Mouse (Mus musculus): ENCODE results near the gene Fbxw8.

Fbxw8 gene

DNA sequence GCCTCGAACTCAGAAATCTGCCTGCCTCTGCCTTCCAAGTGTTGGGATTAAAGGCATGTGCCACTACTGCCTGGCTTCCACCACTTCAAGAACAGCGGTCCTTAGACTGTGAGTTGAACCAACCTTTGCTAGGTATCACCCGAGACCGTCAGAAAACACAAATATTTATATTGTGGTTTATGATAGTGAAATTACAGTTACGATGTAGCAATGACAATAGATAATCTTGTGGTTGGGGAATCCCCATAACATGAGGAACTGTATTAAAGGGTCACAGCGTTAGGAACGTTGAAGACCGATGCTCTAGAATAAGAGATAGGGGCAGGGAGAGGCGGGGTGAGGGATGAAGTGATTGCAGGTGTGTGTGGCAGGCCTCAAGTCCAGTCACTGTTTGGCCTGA is 109.9 kb downstream of the Fbxw8 start:
- DNase-seq (ENCODE audit: low read depth, low spot score), result no peak

DNA sequence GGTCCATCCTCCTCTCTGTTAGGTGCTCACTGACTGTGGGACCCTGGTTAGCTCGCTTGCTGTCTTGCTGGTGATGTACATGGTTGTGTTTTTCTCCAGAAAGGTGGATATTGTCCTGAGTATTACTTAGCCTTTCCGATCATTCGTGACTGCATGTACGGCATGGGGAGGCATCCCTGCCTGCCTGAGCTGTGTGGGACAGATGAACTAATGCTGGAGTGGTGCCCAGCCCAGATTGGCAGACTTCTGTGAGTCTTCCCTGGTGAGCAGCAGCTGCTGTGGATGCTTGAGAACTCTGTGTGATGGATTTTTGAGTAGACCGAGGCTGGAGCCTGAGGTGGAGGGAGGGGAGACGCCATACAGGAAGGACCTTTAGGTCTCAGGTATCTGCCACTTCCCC is 110.4 kb downstream of the Fbxw8 start:
- no peak for DNase-seq (ENCODE audit: low read depth, low spot score)

DNA sequence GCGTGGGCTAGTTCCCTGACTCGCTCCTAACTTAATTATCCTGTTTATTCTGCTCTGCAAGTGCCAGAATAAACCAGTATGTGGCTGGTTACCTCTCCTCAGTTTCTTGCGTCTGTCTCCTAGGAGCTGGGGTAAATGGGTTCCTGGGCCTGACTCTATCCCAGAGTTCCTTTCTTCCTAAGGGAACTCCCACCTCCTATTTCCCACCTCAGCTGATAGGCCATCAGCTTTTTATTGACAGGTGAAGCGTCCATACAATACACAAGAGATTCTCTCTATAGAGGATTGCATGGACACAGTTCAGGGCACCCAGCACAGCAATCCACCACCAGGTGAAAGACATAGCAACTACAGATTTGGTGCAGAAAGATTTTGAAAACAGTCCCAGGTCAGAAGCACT is 111.5 kb downstream of the Fbxw8 start:
- no peak for DNase-seq (ENCODE audit: low read depth, low spot score)

DNA sequence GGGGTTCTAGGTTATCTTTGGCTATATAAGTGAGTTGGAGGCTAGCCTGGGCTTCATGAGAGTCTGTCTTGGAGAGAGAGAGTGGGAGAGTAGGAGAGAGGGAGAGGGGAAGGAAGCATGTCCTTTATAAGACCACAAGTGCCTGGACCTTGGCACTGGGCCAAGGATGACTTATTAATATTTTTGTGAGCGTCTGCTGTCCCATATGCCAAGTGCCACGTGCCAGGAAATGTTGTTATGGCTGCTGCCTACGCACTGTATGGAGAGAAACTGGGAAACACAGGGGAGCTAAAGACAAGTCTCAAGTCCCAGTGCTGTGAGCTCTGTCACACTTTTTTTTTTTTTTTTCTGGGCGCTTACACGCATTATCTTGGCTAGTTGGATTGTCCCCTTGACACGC is 112.7 kb downstream of the Fbxw8 start:
- no peak for DNase-seq (ENCODE audit: low read depth, low spot score)

DNA sequence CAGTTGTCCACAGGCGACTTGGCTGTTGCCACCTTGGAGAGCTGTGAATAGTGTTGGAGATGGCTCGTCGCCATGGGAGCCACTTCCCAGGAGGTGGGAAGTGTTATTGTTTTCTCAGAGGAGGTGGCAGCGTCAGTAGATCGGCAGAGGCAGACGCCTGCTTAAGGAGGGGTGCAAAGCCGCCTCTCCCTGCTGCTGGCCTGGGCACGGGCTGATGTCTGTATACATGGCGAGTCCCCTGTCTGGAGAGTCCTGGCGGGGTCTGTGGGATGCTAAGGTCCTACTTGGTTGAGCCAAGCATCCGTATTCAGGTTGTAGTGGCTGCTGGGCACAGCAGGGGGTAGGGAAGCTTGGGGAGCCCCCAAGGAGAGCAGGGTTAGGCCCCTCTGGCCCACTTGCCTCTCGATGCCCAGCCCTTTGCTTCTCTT is 116.0 kb downstream of the Fbxw8 start:
- DNase-seq (ENCODE audit: low read depth, low spot score), result no peak

DNA sequence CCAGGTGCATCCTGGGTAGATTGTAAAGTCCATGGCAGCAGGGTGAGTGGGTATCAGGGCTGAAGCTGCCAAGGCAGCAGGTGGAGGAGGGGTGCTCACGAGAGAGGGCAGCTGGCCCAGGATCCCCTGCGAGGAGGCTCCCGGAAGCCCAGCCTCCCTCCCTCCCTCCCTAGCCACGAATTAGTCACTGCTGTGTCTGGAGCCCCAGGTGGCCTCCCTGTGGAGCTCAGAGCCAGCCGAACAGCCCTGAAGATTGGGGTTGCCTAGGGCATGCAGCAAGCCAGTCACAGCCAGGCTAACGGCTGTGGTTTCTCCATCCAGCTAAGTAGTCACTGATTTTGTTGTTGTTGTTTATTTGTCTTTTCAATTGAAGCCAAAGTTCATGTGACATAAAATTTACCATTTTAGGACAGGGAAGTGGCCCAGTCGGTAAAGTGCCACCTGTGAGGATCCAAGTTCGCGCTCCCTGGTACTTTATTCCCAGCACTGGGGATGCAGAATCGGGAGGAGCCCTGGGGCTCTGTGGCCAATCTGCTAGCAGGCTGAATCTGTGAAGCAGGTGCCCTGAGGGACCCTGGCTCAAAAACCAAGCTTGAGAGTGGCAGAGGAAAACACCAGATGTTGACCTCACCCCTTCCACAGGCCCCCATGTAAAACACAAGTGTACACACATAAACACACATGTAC is 117.3 kb downstream of the Fbxw8 start:
- no peak for DNase-seq (ENCODE audit: low read depth, low spot score)

DNA sequence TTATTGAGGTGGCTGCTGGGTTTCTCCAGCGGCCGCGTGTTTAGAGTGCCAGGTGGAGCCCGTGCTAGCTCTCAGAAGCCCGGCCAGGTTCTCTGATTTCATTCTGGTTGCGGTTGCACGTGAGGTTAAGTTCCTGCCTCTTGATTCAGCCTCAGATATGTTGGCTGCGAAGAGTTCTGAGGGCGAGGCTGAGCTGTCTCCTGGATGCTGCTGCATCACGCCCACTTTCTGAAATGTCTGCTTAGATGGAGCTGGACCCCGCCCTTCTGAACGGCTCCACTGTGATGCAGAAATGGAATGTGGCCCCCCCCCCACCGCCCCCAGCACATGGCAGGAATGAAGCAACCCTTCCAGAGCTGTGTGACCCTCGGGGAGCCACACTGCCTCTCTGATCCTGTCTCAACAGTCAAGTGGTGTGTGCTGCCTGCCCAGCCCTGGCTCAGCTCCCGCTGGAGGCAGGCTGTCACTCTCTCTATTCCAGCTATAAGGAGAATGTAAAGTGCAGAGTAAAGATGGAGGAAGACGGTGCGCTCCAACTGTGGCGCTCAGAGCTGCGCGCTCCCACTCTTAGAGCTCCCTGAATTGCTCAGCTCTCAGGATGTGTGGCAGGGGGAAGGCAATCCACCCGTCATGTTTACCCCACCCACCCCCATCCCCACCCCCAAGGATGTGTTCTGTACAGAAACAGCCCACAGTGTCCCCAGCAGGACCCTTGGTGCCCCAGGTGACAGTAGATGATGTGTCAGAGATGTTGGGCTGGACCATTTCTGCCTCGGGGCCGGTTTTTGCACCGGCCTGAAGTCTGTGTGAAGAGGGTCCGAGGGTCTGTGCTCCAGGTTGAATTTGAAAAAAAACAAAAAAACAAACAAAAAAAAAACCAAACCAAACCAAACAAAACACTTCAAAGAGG is 118.1 kb downstream of the Fbxw8 start:
- no peak for DNase-seq (ENCODE audit: low read depth, low spot score)

DNA sequence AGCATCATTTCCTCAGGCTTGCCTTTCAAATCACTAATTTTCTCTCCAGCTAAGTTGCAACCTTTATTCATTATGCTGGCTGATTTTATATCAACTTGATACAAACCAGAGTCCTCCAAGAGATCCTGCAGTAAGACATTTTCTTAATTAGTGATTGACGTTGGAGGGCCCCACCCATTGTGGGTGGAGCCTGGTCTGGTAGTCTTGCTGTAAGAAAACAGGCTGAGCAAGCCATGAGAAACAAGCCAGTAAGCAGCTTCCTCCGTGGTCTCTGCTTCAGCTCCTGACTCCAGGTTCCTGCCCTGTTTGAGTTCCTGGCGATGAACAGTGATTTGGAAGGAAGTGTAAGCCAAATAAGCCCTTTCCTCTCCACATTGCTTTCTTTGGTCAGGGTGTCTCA is 119.5 kb downstream of the Fbxw8 start:
- no peak for DNase-seq (ENCODE audit: low read depth, low spot score)

DNA sequence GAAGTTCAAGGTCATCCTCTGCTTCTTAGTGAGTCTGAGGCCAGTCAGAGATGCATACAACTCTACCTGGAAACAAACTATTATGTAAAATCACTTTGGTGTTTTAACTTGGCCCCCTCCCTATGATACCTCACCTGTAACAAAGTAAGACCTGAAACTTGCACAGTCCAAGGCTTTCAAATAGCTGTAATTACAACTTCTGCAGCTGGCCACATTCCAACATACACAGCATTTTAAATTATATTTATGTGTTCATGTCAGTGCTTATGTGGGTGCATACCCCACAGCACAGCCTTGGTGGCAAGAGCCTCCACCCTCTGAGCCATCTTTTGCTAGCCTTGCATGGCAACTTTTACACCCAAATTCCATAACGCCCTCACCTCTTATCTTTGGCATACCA is 120.6 kb downstream of the Fbxw8 start:
- no peak for DNase-seq (ENCODE audit: low read depth, low spot score)

DNA sequence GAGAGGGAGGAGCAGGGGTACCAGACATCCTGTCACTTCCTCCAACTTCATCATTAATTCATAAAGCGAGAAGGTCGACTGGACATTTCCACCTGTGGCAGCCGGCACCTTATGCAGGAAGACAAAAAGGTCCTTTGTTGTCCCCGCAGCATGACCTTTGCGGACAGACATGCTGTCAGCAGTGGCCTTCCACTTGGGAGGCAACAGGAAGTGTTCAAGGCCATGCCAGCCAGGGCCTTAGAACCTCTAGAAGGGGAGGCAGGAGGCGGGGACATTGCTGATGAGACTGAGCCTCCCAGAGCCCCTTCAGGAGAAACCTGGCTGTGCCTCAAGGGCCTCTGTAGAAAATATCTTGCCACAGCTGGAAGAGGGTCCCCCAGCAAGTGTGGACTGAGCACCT is 121.5 kb downstream of the Fbxw8 start:
- DNase-seq (ENCODE audit: low read depth, low spot score), result no peak

DNA sequence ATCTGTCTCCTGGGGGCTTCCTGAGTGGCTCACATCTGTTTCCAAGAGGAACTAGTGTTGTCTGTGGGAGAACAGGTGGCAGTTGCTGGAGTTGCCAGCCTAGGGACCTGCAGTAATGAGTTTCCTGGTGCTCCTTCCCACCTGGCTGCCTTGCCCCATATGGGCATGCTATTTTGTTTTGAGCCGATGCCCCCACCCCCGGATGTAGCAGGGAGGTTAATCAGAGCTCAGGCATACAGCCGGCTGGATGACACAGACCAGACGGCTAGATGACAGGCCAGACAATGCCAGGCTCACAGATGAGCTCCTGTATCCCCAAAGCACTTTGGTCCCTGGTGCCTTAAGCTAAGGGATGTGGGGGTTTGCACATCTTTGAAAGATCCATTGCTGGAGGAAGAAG is 121.9 kb downstream of the Fbxw8 start:
- no peak for DNase-seq (ENCODE audit: low read depth, low spot score)

DNA sequence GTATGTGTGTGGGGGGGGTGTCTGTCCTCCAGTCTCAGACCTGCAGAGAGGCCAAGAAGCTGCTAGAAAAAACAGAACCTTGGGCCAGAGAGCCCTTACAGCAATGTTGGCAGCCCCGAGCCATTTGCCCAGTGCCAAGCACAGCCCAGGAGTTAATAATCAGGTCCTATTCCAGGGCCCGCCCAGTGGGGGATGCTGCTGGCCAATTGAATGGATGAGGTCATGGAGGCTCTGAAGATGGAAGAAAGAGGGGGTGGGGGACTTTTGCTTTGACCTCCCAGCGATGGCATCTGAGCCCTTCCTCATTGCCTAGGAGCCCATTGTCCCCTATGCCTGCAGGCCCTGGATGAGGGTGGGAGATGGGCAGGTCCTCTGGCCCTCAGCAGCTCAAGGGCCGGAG is 123.8 kb downstream of the Fbxw8 start:
- no peak for DNase-seq (ENCODE audit: low read depth, low spot score)

DNA sequence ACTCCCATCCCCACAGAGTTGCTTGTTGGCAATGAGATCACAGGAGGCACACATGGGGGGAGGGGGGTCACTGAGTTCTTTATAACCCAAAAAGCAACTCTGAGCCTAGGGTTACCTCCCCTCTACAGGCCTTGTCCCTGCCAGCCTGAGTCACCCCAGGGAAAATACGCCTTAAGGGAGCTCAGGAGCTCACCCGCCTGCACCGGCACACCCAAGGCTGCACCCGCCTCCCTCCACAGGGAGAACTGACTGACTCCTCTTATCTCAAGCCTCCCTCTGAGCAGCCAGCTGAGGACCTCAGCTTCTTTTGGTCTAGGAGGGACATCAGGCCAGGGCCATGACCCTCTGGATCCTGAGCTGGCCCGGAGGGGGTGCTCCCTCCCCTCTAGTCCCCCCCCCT is 124.2 kb downstream of the Fbxw8 start:
- DNase-seq (ENCODE audit: low read depth, low spot score), result no peak

DNA sequence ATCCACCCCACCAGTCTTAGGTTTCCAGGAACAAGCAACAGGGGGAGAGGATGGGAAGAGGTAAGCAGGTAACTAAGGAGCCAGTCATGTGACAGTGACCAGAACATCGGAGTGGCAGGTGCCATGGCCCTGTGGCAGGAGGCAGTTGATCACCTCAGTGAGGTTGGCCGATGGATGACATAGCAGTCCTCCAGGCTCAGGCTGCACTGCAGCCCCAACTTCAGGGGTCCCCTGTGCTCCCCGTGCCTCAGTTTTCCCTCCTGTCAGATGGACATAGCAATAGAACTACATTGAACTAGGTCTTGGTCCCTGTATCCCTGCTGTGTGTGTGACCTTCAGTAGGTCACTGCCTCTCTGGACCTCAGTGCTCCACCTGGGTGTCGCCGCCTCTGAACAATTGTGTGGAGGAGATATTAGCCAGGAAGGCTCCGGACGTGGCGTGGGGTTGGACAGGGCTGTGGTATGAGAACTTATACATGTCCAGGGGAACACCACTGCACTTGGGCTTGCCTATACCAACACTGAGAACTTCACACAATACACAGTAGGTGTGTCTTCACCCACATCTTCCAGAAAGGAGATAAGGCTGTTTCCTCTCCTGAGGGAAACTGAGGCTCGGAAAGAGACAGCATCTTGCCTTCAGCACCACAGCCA is 125.1 kb downstream of the Fbxw8 start:
- no peak for DNase-seq (ENCODE audit: low read depth, low spot score)

DNA sequence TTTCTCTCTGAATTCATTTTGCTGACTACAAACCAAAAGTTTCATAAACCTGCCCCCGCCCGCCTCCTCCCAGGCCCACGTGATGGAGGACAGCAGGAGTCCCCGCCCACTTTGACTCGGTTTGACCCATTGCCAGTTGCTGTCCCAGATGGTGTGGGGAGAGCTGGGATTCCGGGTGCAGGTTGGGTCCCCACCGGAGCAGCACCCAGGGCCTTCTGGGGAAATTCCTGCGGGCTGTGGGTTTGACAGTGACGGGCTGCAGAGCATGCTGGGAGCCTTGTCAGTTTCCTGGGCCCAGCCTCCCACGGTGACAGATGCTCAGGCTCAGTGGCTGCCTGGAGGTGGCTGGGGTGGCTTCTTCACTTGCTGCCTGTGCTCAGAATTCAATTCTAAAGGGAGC is 125.8 kb downstream of the Fbxw8 start:
- peak; percentile 79 for DNase-seq (ENCODE audit: low read depth, low spot score)

DNA sequence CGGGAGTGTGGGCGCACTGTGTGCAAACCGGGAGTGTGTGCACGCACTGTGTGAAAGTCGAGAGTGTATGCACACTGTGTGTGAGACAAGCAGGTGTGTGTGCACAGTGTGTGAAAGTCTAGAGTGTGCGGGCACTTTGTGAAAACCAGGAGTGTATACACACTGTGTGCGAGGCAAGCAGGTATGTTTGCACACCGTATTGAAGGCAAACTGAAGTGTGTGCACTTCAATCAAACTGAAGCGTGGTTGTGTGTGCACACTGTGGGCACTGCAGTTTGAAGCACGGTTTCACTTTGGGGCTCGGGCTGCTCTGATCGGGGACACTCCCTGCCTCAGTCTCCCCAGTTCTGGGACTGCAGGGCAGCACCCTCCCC is 126.2 kb downstream of the Fbxw8 start:
- no peak for DNase-seq (ENCODE audit: low read depth, low spot score)

DNA sequence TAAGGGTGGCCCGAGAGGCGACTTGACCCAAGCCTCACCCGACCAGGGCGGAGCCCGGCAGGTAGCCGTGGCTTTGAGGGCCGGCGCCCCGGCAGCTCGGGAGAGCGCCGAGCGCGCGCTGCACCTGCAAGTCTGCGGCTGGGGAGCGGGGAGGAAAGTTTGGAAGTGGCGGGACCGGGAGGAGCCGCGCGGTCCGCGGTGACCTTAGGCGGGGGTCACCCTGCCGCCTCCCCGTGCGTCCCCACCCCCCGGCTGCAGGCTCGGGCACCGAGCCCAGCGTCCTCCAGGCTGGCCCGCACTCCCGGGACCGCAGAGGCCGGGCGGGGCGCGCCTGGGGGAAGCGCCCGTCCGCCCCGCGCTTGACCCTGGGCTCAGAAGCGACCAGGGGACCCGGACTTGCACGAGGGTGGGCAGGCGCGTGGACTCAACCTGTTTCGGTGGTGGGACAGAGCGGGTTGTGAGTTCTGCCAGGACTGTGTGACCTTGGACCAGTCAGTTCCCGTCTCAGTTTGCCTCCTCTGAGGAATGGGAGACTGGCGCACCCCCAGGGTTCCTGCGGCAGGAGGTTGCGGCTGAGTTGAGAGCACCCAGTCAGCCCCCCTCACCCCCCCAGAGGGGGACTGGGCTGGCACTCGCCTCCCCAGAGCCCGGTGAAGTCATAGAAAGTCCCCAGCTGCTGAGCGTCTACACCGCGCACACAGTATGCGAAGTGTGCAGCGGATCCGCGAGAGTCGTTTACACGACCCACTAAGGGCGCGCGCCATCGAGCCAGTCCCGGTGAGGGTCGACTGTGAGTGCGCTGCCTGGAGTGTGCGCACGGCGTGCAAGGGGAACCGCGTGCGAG is 126.9 kb downstream of the Fbxw8 start:
- DNase-seq (ENCODE audit: low read depth, low spot score), result no peak

DNA sequence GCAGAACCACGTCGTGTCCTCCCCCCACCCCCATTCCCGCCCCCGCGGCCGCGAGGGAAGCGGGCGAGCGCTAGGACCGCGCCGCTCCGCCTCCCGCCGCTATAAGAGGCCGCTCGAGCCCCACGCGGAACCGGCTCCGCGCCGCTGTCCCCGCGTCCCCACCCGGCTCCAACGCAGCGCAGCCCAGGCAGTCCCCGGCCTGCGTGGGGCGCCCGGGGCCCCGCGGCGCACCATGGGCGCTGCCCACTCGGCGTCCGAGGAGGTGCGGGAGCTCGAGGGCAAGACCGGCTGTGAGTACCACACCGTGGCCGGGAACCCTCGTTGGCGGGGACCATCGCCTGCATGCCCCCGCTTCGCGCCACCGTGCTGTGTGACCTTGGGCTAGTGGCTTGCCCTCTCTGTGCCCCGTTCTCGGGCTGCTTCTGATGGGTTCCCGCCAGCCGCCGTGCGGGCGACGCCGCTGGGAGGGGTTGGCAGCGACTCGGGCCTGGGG is 127.5 kb downstream of the Fbxw8 start, which contains the start of gene Tesc:
Gene Tesc (plus strand): TSS at position 46 of the 493 bp plus-strand sequence.
- DNase-seq (ENCODE audit: low read depth, low spot score), result no peak

DNA sequence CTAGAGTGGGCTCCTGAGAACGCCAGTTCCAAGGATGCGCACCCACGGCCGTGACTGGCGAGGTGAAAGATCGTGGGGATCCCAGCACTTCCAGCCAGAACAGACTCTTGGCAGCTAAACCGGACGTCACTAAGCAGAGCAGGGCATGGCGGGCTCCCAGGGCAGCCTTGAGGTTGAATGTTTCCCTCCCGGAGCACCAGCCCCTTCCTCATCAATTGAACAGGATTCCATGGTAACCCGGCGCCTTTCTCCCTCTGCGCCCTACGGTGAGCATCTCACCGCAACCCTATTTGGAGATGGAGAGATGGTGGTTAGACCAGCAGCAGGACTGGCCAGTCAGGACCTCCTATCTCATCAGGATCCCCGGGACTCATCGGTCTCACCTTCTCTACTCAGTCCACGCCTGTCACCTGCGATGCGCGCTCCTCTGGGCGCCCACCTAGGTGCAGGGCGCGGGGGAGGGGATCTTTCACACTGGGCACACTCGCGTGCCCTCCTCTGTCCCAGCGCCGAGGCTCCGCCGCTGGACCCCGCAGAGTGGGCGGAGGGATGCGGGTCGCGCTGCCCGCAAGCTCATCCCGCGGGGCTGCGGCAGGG is 128.1 kb downstream of the Fbxw8 start:
- DNase-seq (ENCODE audit: low read depth, low spot score), result no peak

DNA sequence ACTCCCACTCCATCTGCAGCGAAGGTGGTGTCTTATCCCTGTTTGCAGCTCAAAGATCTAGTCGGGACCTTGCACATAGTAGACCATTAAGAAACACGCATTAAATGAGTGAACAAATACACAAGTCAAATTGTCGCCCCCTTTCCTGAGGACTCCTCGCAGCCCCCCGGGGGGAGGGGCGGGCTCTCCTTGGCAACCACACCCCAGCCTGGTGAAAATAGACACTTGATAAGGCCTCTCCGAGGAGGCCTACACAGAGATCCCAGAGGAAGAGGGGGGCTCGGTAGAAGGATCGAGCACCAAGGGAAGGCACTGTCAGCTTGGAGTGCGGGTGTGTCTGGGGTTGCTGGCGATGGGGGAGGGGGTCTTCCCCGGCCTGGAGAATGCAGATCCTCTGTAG is 128.9 kb downstream of the Fbxw8 start:
- DNase-seq (ENCODE audit: low read depth, low spot score), result no peak

DNA sequence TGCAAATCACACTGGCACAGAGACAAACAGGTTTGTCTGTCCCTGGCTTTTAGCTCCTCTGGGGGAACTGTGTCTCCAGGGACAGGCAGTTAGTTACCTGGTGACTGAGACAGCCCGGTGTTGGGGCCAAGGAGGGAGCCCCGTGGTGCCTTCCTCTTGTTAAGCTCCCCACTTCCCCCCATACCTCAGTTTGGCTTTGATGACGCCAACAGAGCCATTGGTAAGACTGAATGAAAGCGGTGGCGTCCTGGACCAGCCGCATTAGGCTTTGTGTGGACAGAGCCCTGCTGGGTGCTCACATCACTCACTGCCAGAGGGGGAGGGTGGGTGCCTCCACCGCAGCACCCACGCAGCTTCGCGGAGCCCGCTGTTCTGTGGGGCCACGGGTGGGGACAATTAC is 129.4 kb downstream of the Fbxw8 start:
- DNase-seq (ENCODE audit: low read depth, low spot score), result no peak

All from telencephalon, adult 2 months (tissue).